ENCODE assay signal across 8 mouse cellular contexts in genomic region chr3:55226501-55227213, GRCm38 (mm10). TPM values are rescaled to one million over a fixed set of nuclear protein-coding genes. Genes with fewer than 3 reads are reported as not detected.
A peak's percentile ranks its signal among the peaks of the same experiment; 100 is the strongest.
DNase-seq lines count a peak whose midpoint lies in the region; ATAC-seq lines count a peak whose summit lies in the region.

No protein-coding gene starts in this region.

- peak; percentile 55 to 65 for DNase-seq in right cerebral cortex, postnatal 10 days (ENCODE audit: low spot score in 2 of 2)
- no peak for DNase-seq in right cerebral cortex, adult 18-20 months
- no peak for DNase-seq in forebrain, embryonic 11.5 days (ENCODE audit: low spot score)
- peak; percentile 14 for DNase-seq in kidney, postnatal 14 days
- DNase-seq in cerebellum, adult 9-11 months = no peak
- DNase-seq in cerebellum, postnatal 25 days = no peak

- ATAC-seq in forebrain, embryonic 11.5 days (replicated peaks; ENCODE audit: low FRiP score) = peak; percentile 79
- ATAC-seq in neural tube, embryonic 14.5 days (ENCODE audit: low read depth) = peak; percentile 24; the same call in 1 of the 2 replicates
- no peak for ATAC-seq in frontal cortex, adult (ENCODE audit: low TSS enrichment)

- no peak overlapping the region for H3K27ac ChIP-seq in forebrain, embryonic 11.5 days (ENCODE audit: low read depth, low read length)
- no peak overlapping the region for H3K27ac ChIP-seq in neural tube, embryonic 14.5 days (ENCODE audit: low read depth, low read length)

- no peaks in the 10 kb centered on the region for H3K36me3 ChIP-seq in forebrain, embryonic 11.5 days (ENCODE audit: control insufficient read depth, insufficient read depth, low read length)
- H3K36me3 ChIP-seq in neural tube, embryonic 14.5 days (ENCODE audit: control insufficient read depth, insufficient read depth, low read length) = no peaks in the 10 kb centered on the region

- no peak overlapping the region for H3K4me3 ChIP-seq in forebrain, embryonic 11.5 days (ENCODE audit: low read depth, low read length)
- no peak overlapping the region for H3K4me3 ChIP-seq in neural tube, embryonic 14.5 days (ENCODE audit: low read depth, low read length)

- 19% methylated on average over 18 of the region's 18 CpGs for WGBS in forebrain, embryonic 11.5 days
- WGBS in neural tube, embryonic 14.5 days = 32% methylated on average over 18 of the region's 18 CpGs

- H3K9ac ChIP-seq in forebrain, embryonic 11.5 days (ENCODE audit: low read length) = no peak overlapping the region
- no peak overlapping the region for H3K9ac ChIP-seq in neural tube, embryonic 14.5 days (replicated peaks; ENCODE audit: low read depth, low read length)

- H3K4me1 ChIP-seq in forebrain, embryonic 11.5 days (replicated peaks; ENCODE audit: control insufficient read depth, insufficient read depth, low read length) = peaks cover 10% of the 10 kb centered on the region; the same call in 1 of the 2 replicates
- H3K4me1 ChIP-seq in neural tube, embryonic 14.5 days (ENCODE audit: control insufficient read depth, insufficient read depth, low read length) = 0 out of 2 replicates have a peak, but pooled peaks cover 5% of the 10 kb centered on the region

- no peaks in the 10 kb centered on the region for H3K9me3 ChIP-seq in forebrain, embryonic 11.5 days (ENCODE audit: control insufficient read depth, low read length)
- no peaks in the 10 kb centered on the region for H3K9me3 ChIP-seq in neural tube, embryonic 14.5 days (ENCODE audit: control insufficient read depth, low read length)

- no peaks in the 10 kb centered on the region for H3K27me3 ChIP-seq in forebrain, embryonic 11.5 days (ENCODE audit: control insufficient read depth, insufficient read depth, low read length)
- H3K27me3 ChIP-seq in neural tube, embryonic 14.5 days (ENCODE audit: control insufficient read depth, insufficient read depth, low read length) = no peaks in the 10 kb centered on the region

- H3K4me2 ChIP-seq in forebrain, embryonic 11.5 days (ENCODE audit: low read depth, low read length, severe bottlenecking) = peak overlapping the region; percentile 20
- peak overlapping the region; percentile 18; the same call in 1 of the 2 replicates for H3K4me2 ChIP-seq in neural tube, embryonic 14.5 days (ENCODE audit: low read depth, low read length)

RNA-seq across cellular contexts. Expression of gene Dclk1, which starts 15.5 kb away (rescaled TPM):
- 77.5 and 83.3 TPM in 2 replicates for polyA plus RNA-seq in forebrain, embryonic 11.5 days (2014; fragmentation: Nextera tagmentation; extraction: Ambion mirVana)
- polyA plus RNA-seq in neural tube, embryonic 14.5 days (2014; fragmentation: Nextera tagmentation; extraction: Ambion mirVana) = 276 and 297 TPM in 2 replicates

RNA-seq across cellular contexts. Expression of gene Sohlh2, which starts 44.8 kb away (rescaled TPM):
- 0.11 TPM in 1 of 2 replicates, not detected in the other for polyA plus RNA-seq in forebrain, embryonic 11.5 days (2014; fragmentation: Nextera tagmentation; extraction: Ambion mirVana)
- polyA plus RNA-seq in neural tube, embryonic 14.5 days (2014; fragmentation: Nextera tagmentation; extraction: Ambion mirVana) = 0.08 TPM in 1 of 2 replicates, not detected in the other

Comparison
In these comparisons a context has a peak if more than half of its experiments do, and no peak if none do; other contexts are left out.
1. DNase-seq: peak in right cerebral cortex, postnatal 10 days (2 of 2) and kidney, postnatal 14 days (single experiment); none in right cerebral cortex, adult 18-20 months (single experiment), forebrain, embryonic 11.5 days (single experiment), cerebellum, adult 9-11 months (single experiment) and cerebellum, postnatal 25 days (0 of 2).